Mouse (Mus musculus) gastrocnemius, postnatal 4 days (tissue): ENCODE measurements around the gene Dnajb4. TPM values are rescaled to one million over a fixed set of nuclear protein-coding genes. Genes with fewer than 3 reads are reported as not detected.
"Not testable (repeated sequence)": the region's sequence is repeated elsewhere in the genome, so short reads cannot be mapped to it uniquely, and the experiment has no call there.

Source experiments
- DNase-seq, 2 experiments: peaks; one replicate each; pipeline ENCODE4 v3.0.0; 2021 to 2022; ENCODE audit warnings: low spot score in 2 of 2, mixed read lengths in 2 of 2
- total RNA-seq, 2 experiments: library from RNA; stranded (reverse); gene quantifications; 2 replicates each; pipeline ENCODE4 v1.2.3; 2021

Gene Dnajb4
- total RNA-seq, 2 experiments from 2014 or later = 65.3 to 87.7 TPM

DNA sequence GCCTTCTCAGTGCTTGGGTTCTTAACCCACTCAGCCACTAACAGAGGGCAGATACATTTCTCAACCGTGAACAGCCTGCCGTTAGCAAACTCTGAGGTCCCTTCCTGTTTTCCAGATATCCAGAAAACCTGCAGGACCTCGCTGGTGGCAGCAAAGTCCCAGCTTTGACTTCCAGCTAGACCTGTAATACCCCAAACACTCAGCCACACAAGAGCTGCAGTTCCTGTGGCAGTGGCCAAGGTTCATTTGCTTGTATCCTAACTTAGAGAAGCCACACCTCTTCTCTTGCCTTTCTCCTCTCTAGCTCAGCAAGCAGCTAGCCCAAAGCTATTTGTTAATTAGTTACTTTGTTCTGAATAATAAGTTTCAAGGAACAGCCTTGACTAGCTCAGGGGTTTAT lies 60.2 kb downstream of the Dnajb4 start:
- no peak for DNase-seq

GRCm38 (mm10) chr3:152149449-152149848 lies 60.7 kb downstream of the Dnajb4 start:
- no peak for DNase-seq

DNA sequence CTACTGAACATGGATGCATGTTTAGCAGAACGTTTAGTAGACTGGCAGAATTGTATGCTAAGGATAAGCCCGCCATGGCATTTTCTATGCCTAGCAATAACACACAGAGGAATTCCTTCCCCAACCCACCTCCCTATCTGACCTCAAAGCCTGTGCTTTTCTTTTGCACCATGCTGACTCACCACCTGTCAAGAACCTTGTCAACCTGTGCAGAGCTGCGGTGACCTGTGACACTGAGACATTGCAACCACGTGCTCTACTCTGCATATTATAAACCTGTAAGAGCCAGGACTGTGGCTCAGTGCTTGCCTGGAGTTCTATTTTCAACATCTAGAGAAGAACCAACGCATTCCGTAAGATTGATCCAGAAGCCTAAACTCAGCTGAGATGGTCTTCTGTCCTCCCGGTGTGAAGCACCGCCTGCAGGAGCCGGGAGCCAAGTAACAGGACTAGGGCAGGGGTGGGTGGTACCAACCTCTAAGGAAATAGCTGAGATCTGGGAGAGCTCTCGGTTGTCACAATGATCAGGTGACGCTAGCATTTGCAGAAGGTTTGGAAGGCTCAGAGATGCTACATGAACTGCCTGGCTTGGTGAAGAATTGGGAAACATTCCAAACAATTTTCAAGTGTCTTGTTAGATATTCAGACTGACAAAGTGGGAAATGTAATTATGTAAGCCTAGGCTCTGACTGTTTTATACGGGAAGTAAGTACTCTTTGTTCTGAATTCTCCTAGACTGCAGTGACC lies 62.8 kb downstream of the Dnajb4 start:
- DNase-seq = no peak

DNA sequence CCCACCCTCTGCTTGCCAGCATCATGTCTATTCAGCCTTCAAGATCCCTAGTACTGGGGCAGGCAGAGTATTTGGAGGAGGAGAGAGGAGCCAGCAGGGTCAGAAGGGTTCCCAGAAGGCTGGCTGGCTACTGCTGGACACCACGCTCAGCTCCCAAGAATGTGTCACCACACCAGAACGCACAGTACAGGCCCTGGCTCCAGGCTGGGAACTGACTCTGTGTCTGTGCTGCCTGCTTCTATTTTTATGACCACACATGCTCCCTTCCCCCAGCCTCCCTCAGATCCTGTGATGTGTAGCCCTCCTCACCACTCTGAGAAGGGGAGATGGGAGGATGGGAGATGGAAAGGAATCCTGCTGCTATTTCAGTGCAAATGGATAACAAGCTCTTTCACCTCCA lies 64.9 kb downstream of the Dnajb4 start:
- DNase-seq = no peak

DNA sequence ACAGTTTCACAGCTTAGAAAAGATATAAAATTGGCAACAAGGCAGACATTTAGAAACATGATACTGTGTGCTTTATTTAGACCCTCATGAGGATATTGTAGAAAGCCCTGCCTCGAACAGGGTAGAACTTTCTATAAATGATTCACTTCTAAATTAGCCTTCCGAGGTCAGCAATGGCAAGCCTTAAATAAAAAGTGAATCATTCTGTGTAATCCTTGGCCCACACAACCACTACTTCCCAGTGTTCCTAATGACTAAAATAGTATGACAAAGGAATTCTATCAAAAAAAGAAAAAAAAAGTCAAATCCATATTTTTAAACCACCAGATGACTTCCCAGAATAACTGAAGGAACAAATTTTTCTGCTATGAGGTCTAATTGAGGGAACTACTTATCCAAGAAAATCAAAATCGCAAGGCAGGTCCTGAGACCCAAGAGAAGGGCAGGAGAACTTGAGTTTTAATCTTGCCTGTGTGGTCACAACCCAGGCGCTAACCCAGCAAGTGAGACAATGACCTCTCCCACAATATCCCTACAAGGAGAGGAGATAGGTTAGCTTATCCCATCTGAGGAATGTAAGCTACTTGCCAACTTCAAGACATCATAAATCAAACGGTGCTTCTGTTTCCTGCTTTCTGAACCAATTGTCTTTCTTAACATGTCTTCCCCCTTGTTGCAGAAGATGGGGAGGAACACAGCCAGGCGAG lies 67.0 kb downstream of the Dnajb4 start:
- DNase-seq = no peak

DNA sequence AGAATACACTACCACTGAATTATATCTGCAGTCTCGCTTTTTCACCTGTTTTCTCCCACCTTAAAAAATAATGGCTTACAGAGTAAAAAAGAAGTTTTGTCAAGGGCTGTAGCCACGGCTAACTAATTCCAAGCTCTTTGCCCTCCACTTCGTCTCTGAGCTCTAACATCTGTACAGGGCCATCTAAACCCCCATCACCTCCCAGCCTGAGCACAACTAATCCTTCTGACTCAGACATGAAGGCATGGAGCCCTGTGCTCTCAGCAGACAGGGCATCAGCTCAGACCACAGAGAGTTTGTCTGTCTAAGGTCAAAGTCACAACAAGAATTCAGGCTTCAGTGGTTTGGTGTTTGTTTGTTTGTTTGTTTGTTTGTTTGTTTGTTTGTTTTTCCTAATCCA lies 68.0 kb downstream of the Dnajb4 start:
- no peak for DNase-seq

DNA sequence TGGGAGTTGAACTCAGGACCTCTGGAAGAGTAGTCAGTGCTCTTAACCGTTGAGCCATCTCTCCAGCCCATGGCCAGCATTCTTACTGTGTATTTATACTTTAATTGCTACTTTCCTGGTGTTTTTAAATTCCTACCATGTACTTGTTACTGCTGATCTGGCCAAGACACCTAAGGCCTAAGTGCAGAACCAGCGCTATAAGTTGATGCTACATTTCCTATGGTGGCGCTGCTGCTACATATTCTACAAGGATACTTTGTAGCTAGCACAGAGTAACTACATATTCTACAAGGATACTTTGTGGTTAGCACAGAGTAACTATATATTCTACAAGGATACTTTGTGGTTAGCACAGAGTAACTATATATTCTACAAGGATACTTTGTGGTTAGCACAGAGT lies 70.8 kb downstream of the Dnajb4 start:
- DNase-seq = not testable (repeated sequence)

GRCm38 (mm10) chr3:152136106-152136505 lies 74.0 kb downstream of the Dnajb4 start:
- DNase-seq = not testable (repeated sequence)

GRCm38 (mm10) chr3:152133621-152134020 lies 76.5 kb downstream of the Dnajb4 start:
- DNase-seq = no peak

- DNase-seq = no peak
Measured at GRCm38 (mm10) chr3:152130963-152131362, 79.1 kb downstream of the Dnajb4 start.

- DNase-seq = not testable (repeated sequence)
Measured at GRCm38 (mm10) chr3:152129426-152129825, 80.7 kb downstream of the Dnajb4 start.

- no peak for DNase-seq
Measured at GRCm38 (mm10) chr3:152128631-152129030, 81.5 kb downstream of the Dnajb4 start.

Other genes starting within 250 kb of the Dnajb4 start
- gene Gipc2, start 44.1 kb downstream of the Dnajb4 start, total RNA-seq = 1 to 10 TPM in 1 of 2 experiments, under 1 TPM in 1; 0.86 to 1.4 TPM
- 100 to 1,000 TPM; 105 to 116 TPM for gene Fubp1, start 120 bp upstream of the Dnajb4 start, total RNA-seq
- gene Nexn, start 56.0 kb upstream of the Dnajb4 start, total RNA-seq = 100 to 1,000 TPM; 201 to 279 TPM
- 1 to 10 TPM; 8.4 TPM for gene Miga1, start 130.1 kb upstream of the Dnajb4 start, total RNA-seq
- 10 to 100 TPM; 29.9 to 32.3 TPM for gene Usp33, start 136.2 kb upstream of the Dnajb4 start, total RNA-seq
- gene Zzz3, start 185.2 kb upstream of the Dnajb4 start, total RNA-seq = 10 to 100 TPM; 30.1 to 35.8 TPM